Mouse (Mus musculus) T-helper 17 cell (primary cell): ENCODE measurements around the gene Olfr1380.
"Not testable (repeated sequence)": the region's sequence is repeated elsewhere in the genome, so short reads cannot be mapped to it uniquely, and the experiment has no call there.

Experiments
- in situ Hi-C, 2 experiments: fragments of 300-600 bp; cut with MboI, MseI; formaldehyde crosslinking; loops; 1 replicate in 1 of 2; 2 replicates in 1 of 2; pipeline ENCODE4 v1.15.1; 2025; ENCODE audit warnings: high pct_unique_total_duplicates in 2 of 2

Gene Olfr1380

DNA sequence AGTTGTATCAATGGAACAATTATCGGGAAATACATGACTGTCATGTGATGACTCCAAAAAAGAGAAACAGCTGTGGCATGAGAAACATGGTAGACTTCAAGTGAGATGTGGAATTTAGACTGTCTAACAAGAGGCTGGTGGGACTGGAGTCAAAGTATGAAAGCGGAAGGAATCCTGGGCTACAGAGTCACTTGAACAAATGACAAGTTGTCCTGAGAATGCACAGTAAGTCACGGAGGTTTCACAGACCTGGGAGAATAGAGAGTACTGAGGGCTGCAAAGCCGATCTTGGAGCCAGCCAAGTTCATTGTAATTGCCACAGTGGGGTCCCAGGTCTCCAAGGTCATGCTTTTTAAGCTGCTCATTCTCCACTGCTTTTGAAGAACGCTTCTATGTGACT is at the start of gene Olfr1380:
TSS of gene Olfr1380 (plus strand) at position 301 of the 400 bp plus-strand sequence.
- in situ Hi-C loops, result not testable (repeated sequence)

DNA sequence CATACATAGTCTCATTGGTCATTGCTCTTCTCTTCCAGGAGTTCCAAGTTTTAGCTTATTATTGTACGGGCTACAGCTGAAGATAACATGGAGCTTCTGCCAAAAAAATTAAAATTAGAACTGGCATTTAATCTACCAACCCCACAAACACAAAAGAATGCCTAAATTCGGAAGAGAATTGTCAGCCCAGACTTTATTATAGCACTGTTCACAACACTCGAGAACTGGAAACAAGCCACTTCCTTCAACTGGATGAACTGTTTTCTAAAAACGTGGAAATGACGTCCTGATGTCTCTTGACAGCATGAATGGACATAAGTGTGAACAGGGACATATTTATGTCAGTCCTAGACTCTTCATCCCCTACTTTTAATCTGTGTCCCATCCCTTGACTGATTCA is 38.6 kb upstream of the Olfr1380 start:
- in situ Hi-C loops, result no loop called here

DNA sequence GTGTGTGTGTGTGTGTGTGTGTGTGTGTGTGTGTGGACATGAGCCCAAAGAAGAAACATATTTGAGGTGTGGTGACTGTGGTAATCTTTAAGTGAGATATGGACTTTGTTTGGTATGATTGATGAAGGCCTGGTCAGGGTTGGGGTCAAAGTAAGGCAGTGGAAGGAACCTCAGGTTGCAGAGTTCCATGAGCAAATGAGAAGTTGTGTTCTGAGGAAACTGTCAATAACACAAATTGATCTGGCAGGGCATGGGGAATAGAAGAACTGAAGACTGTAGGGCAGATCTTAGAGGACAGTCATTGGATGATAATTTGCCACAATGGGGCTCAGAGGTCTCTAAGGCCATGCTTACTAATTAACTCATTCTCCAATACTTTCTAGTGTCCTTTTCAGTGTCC is 37.3 kb upstream of the Olfr1380 start, which contains the start of gene Olfr1383:
TSS of gene Olfr1383 (plus strand) at position 301 of the 400 bp plus-strand sequence.
- in situ Hi-C loops, result no loop called here

DNA sequence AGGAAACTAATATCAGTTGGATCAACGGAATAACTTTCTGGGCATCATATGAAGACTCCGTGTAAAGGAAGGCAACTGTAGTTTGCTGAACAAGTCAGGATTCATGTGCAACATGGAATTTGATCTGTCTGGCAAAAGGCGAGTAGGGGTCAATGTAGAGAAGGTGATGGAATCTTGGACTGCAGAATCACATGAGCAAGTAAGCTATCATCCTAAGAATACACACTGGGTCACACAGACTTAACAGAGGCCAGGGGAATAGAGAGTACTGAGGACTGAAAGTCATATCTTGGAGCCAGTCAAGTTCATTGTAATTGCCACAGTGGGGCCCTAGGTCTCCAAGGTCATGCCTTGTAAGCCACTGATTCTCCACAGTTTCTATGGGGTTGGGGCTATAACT is 28.7 kb upstream of the Olfr1380 start, which contains the start of gene Olfr1382:
TSS of gene Olfr1382 (plus strand) at position 301 of the 400 bp plus-strand sequence.
- in situ Hi-C loops, result no loop called here

DNA sequence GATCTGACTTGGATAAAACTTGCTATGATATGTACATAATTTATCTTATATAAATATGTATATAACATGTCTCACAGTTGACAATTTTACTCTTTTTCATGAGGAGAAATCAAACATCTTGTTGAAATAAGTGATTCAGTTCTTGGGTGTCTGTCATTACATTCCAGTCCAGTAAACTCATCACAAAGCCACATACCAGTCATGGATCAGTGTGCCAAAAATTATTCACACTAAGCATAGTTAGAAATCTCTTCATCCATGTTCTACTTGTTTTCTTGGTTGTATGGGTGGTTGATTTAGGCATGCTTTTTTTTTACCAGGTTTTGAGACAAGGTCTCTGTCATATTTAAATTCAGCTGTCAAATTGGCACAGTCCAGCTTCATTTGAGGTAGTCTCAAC is 23.9 kb upstream of the Olfr1380 start:
- in situ Hi-C loops, result no loop called here

DNA sequence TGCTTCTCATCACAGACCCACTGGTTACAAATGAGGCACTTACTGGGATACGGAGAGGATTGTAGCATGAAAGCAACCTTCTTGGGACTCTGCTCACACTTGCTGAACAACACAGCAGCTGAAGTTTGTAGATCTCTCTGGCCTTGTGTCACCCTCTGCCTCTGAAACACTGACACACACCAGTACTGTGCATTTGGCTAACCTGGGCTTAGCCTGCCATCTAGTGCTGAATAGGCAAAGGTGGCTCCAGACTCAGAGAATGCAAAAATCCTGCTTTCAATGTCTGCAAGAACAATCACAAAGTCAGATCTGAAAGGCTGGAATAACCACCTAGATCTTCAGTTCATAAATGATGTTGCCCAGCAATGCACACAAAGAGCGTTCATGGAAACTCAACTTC is 20.0 kb upstream of the Olfr1380 start:
- in situ Hi-C loops, result not testable (repeated sequence)

DNA sequence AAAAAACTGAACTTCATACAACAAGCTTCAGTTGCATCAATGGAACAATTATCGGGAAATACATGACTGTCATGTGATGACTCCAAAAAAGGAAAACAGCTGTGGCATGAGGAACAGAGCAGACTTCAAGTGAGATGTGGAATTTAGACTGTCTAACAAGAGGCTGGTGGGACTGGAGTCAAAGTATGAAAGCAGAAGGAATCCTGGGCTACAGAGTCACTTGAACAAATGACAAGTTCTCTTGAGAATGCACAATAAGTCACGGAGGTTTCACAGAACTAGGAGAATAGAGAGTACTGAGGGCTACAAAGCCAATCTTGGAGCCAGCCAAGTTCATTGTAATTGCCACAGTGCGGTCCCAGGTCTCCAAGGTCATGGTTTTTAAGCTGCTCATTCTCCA is 13.5 kb upstream of the Olfr1380 start, which contains the start of gene Olfr1381:
TSS of gene Olfr1381 (plus strand) at position 301 of the 400 bp plus-strand sequence.
- in situ Hi-C loops, result not testable (repeated sequence)

DNA sequence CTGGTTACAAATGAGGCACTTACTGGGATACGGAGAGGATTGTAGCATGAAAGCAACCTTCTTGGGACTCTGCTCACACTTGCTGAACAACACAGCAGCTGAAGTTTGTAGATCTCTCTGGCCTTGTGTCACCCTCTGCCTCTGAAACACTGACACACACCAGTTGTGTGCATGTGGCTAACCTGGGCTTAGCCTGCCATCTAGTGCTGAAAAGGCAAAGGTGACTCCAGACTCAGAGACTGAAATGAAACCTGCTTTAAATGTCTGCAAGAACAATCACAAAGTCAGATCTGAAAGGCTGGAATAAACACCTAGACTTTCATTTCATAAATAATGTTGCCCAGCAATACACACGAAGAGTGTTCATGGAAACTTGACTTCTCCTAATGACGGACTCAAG is 2.6 kb upstream of the Olfr1380 start:
- in situ Hi-C loops, result not testable (repeated sequence)

DNA sequence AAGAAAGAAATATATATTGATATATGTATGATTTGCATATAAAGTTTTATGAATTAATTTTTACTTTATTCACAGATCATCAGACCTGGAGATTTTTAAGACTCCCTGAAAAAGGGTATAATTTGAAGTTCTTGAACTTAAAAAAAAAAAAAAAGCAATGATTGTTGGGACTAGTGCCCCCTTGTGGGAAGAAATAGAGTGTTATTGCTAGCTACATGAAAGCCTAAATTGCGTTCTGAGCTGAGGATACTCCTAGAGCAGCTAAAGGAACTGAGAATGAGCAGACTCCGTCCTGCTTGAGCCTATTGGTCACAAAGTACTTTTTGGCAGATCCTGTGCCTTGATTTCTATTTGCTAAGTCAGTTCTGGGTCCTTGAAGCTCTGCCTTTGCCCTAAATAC is 18.4 kb downstream of the Olfr1380 start:
- in situ Hi-C loops, result not testable (repeated sequence)

DNA sequence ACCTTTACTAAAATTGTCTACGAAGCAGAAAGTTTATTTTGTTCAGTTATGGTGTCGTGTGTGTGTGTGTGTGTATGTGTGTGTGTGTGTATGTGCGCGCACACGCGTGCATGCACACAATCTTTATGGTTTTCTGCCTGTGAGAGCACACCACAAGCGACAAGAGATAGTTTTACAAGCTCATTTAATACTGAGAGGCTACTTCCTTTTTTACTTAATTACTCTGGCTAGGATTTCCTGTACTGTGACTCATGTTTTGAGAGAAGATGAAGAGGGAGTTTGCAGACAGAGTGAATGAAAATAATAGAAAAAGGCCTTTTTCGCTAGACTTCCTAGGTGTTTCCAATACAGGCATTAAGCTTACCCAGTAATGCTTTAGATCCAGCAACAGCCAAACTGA is 23.8 kb downstream of the Olfr1380 start:
- in situ Hi-C loops, result not testable (repeated sequence)

DNA sequence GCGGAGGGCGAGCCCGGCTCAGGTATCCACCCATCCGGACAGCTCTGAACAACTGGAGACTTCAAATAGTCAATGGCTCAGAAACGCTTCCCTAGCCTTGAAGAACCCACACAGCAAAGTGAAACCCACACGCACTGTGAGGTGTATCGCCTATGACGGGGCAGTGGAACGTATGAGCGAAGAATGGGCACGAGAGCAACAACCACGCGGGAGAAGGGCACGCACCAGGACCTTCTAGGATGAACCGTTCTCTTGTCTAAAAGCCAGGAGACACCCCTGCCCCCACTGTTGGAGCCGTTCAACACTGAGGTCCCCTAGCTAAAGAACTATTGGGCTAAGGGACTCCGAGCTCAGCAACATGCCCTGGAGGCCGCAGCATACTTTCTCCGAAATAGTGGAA is 33.5 kb downstream of the Olfr1380 start:
- in situ Hi-C loops, result loop anchor here in 1 of 2 experiments (5.0 kb wide), 1 partner anchor 1587 kb away; no protein-coding TSS in a partner anchor

DNA sequence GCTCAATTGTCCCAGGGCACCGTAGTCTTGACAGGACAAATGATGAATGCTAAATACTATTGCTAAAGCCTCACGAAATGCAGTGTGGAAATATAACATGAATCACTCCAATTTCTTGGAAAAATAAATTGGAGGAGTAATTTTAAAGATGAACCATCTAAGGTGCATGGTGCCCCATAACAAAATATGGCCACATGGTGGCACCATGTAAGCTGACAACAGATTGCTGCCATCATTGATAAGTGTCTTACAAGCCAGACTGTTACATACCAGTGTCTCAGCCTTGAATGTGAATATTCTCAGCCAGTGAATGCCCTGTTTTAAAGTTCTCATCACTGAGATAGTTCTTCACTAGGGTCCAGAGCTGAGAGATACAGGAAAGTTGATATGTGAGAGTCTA is 40.5 kb downstream of the Olfr1380 start:
- in situ Hi-C loops, result not testable (repeated sequence)

DNA sequence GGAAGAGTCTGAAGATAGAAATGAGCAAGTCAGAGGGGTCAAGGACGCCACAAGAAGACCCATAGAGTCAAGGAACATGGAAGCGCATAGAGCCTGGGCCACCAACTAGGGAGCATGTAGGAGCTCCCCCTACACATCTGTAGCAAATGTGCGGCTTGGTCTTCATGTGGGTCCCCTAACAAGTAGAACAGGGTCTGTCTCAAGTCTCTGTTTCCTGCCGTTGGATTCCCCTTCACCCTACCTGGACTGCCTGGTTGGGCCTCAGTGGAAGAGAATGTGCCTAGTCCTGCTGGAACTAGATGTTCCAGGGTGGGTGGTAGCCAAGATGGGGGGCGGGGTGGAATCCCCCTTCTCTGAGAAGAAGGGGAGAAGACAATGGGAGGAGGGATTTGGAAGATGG is 51.6 kb downstream of the Olfr1380 start:
- in situ Hi-C loops, result not testable (repeated sequence)

DNA sequence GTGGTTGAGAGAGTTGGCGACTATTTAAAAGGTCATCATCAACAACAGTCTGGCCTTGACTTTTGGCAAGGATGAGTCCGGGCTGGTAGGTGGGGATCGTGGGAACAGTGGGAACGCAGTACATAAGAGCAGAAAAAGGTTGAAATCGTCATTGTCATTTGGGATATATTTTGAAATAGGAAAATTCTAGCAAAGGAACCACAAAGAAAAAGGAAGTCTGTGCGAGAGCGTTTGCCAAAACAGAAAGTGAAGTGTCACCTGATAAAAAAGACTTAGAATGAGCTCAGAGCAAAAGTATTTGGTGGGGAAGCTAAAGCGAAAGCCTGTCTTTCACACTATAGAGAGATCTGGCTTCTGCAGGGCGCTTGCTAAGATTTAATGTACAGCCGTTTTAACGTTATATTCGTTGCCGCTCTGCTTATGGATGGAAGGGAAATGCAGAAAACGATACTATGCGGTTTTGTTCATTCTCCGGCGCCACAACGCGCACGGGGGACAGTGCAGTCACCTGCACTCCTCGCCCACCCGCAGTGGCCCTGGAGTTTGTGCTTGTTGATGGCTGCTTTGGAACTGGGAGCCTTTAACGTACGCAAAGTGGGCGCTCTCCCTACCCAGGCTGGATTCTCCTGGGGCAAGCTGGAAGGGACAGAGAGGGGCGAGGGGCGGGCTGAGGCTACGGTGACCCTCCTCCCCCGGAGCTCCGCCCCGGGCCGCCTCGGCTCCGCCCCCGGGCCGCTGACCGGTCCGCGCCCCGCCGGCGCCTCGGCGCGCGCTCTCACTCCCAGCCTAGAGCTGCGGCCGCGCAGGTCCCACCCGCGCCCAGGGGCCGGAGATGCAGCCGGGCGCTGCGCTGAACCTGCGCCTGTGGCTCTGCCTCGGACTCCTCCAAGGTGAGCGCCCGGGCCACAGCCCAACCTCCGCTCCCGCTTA is 52.5 kb downstream of the Olfr1380 start, which contains the start of gene Flt4:
TSS of gene Flt4 (plus strand) at position 326 of the 930 bp plus-strand sequence.
- in situ Hi-C loops, result not testable (repeated sequence)

DNA sequence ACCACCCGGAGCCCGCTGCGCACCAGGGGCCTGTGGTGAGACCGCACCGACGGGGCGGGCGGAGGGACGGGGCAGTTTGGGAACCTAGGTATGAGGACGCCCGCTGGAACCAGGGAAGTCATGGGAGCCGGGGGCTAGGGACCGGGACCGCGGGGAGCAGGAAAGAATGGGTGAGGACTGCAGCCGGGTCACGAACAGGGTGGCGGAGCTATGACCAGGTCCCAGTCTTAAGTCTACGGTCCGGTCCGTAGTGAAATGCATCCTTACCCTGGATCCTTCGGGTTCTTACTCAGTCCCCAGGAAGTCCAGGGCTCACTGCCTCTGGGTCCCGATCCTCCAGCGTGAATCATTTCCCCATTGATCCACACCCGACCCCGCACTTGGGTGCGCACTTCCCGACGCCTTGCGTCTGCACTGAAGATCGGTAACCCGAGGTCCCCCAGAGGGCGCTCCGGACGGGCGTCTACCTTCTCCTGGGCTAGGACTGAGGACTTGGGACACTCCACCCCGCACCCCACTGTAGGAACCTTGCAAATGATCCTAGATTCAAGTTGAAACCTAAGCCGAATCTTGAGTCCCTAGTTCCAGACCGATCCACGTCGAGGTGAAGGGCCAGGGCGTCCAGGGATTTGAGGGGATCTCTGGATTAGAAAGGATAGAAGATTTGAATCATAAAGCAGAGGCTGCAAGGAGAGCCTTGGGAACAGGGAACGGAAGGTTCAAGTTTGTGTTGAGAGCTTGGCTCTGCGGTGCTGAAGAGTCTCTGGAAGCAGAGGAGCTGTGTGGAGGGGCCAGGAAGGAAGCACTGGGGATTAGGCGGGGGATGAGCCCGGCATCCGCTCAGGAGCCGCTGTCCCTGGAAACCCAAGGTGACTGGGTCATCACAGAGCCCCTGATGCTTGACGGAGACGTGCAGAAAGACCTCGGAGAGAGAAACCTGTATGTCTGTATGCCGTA is 53.5 kb downstream of the Olfr1380 start:
- in situ Hi-C loops, result not testable (repeated sequence)

DNA sequence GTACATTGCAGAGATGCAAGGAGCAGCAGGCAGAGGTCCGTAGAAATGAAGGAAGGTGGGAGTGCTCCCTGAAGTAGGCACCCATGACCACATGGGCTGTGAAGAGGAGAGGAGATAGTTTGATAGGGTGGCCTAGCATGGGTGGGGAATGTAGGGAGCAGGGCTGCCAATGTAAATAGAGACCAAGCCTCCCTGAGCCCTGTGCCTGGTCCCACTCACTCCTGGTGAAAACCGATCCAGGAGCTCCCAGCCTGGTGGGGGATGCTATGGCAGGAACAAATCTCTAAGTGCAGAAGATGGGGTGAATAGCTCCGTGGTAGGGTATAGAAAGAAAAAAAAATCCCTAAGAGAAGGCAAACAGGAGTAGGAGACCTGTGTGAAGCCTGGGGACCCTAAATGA is 54.7 kb downstream of the Olfr1380 start:
- in situ Hi-C loops, result not testable (repeated sequence)

DNA sequence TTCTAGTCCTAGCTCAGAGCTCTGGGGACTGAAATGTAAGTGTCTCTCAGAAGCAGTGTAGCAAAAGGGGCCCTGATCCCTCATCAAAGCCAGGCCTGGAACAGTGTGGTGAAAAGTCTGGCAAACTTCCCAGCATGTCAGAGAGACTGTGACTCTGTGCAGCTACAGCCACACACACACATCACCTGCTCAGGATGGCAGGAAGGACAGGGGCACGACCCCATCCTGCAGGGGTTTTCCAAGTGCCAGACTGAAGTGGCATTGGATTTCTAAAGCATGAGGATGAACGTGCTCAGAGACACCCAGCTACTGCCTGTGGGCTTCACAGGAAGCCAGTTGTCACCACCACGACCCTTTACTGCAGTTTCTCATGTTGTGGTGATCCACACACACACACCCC is 55.5 kb downstream of the Olfr1380 start:
- in situ Hi-C loops, result no loop called here

DNA sequence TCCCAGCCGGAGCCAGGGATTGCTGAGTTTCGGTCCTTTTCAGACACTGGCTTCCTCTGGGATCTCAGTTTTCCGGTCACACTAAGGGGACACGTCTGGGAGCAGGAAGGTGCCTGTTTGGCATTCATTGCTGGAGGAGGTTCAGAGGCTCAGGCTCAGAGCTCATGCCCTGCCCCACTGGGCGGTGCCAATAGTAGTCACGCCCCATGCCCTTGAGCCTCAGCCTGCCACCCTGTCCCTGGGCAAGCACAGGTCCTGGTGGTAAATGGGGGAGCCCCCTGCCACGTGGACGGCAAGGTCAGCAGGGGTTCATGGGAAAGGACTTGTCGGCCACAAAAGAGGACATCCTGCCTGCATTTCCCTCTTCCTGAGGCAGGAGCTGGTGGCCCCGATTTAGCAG is 56.7 kb downstream of the Olfr1380 start:
- in situ Hi-C loops, result no loop called here
